Mouse (Mus musculus) myocyte (in vitro differentiated cells): ENCODE results near the gene Aim2.

Source experiments
- MYOD1 ChIP-seq, 3 experiments: IDR thresholded peaks; one replicate each; pipeline ENCODE4 v1.6.1; 2011; ENCODE audit warnings: control low read depth in 2 of 3, low read depth in 2 of 3, mild to moderate bottlenecking in 2 of 3, moderate library complexity in 1 of 3; ENCODE audit not compliant: insufficient read length in 2 of 3, control insufficient read depth in 1 of 3
- POLR2A ChIP-seq: IDR thresholded peaks from one replicate; pipeline ENCODE4 v1.6.1; 2011; ENCODE audit warnings: low read depth, mild to moderate bottlenecking, control low read depth, moderate library complexity; ENCODE audit not compliant: insufficient read length
- USF1 ChIP-seq: IDR thresholded peaks from one replicate; pipeline ENCODE4 v1.6.1; 2011; ENCODE audit warnings: low read depth, mild to moderate bottlenecking, control low read depth, moderate library complexity

DNA sequence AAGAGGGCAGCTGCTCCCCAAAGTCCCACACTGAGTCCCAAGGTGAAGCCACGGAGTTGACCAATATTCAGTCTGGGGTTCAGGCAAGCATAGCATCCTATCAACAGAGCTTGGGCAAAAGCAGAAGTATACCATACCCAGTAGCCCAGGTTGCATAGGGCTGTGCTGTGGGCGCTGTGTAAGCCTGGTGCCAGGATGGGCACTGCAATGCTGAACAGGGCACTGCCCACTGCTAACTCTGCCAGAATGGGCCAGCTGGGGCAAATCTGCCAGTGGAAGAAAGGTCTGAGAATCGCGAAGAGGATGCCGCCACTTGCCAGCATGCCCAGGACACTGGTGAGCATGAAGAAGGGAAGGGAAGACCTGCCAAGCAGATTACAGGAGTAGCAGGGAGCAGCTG, 18.3 kb upstream of the Aim2 start:
- no peak for TF ChIP-seq POLR2A
- TF ChIP-seq USF1, result no peak
- TF ChIP-seq MYOD1 (IDR thresholded peaks at IDR 0.05; ENCODE audit: control insufficient read depth in 1 of 3, insufficient read length in 2 of 3, low read depth in 2 of 3), result no peak
